Mouse (Mus musculus) lung, embryonic 14.5 days (tissue): Measurements from ENCODE around the gene Atad1. TPM values are rescaled to one million over a fixed set of nuclear protein-coding genes. Genes with fewer than 3 reads are reported as not detected.

Experiments used
- ATAC-seq: fragments of 200-750 bp; cut with Nextera tagmentation; 2 replicates; pipeline ENCODE4 v1.8.0; 2017; ENCODE audit warnings: mild to moderate bottlenecking, moderate TSS enrichment, moderate library complexity; ENCODE audit not compliant: insufficient read depth
- DNase-seq: peaks from one replicate; pipeline ENCODE4 v3.0.0-alpha.2; 2015
- H3K27ac ChIP-seq: fragments of 300-500 bp; sonication (generic); 2 replicates; pipeline ENCODE4 v1.5.1; 2014; ENCODE audit warnings: low read depth, mild to moderate bottlenecking, moderate library complexity
- H3K27me3 ChIP-seq: fragments of 300-500 bp; sonication (generic); 2 replicates; pipeline ENCODE4 v1.6.1; 2014; ENCODE audit warnings: low read length, control low read depth; ENCODE audit not compliant: insufficient read depth
- H3K36me3 ChIP-seq: fragments of 300-500 bp; sonication (generic); 2 replicates; pipeline ENCODE4 v1.6.1; 2014; ENCODE audit warnings: control low read depth; ENCODE audit not compliant: insufficient read depth
- H3K4me1 ChIP-seq: fragments of 300-500 bp; sonication (generic); 2 replicates; pipeline ENCODE4 v1.6.1; 2014; ENCODE audit warnings: antibody characterized with exemption, control low read depth; ENCODE audit not compliant: insufficient read depth
- H3K4me2 ChIP-seq: fragments of 300-500 bp; sonication (generic); 2 replicates; pipeline ENCODE4 v1.6.1; 2014; ENCODE audit warnings: mild to moderate bottlenecking
- H3K4me3 ChIP-seq: fragments of 300-500 bp; sonication (generic); 2 replicates; pipeline ENCODE4 v1.5.1; 2014; ENCODE audit warnings: low read depth, low read length
- H3K9ac ChIP-seq: fragments of 300-500 bp; sonication (generic); 2 replicates; pipeline ENCODE4 v1.6.1; 2014
- H3K9me3 ChIP-seq: fragments of 300-500 bp; sonication (generic); 2 replicates; pipeline ENCODE4 v1.6.1; 2016; ENCODE audit warnings: low read depth, low read length, control low read depth
- CTCF ChIP-seq: IDR thresholded peaks from 2 replicates; pipeline ENCODE4 v1.5.1; 2016; ENCODE audit warnings: antibody characterized with exemption, low read depth
- WGBS: fragments of 180-500 bp; shearing (Covaris S2); extraction: QIAGEN DNeasy Blood & Tissue Kit; methylation state at CpG from one replicate; pipeline ENCODE4 v1.1.7; 2014; 5-methylcytosine and 5-hydroxymethylcytosine counted together
- polyA plus RNA-seq: library from polyadenylated mRNA; unstranded; fragments of >200 nt; fragmentation: Nextera tagmentation; extraction: Ambion mirVana; gene quantifications from 2 replicates; pipeline ENCODE4 v1.2.1, GENCODE M21; 2014

Gene Atad1
- polyA plus RNA-seq, 1 experiment from 2014 or later, result 67.6 TPM

- no peaks in the 10 kb centered on the region for H3K36me3 ChIP-seq
- WGBS, result 61% methylated on average over 5 of the region's 5 CpGs
- no peak for TF ChIP-seq CTCF
- DNase-seq, result peak; percentile 32
- no peak overlapping the region for H3K27ac ChIP-seq
- no peaks in the 10 kb centered on the region for H3K4me1 ChIP-seq
- H3K9me3 ChIP-seq, result no peaks in the 10 kb centered on the region
- no peak overlapping the region for H3K4me2 ChIP-seq
- H3K27me3 ChIP-seq, result no peaks in the 10 kb centered on the region
- H3K9ac ChIP-seq, result no peak overlapping the region
- ATAC-seq, result peak; percentile 54
- no peak overlapping the region for H3K4me3 ChIP-seq
Observed at GRCm38 (mm10) chr19:32653122-32653521, 86.5 kb downstream of the Atad1 start.

DNA sequence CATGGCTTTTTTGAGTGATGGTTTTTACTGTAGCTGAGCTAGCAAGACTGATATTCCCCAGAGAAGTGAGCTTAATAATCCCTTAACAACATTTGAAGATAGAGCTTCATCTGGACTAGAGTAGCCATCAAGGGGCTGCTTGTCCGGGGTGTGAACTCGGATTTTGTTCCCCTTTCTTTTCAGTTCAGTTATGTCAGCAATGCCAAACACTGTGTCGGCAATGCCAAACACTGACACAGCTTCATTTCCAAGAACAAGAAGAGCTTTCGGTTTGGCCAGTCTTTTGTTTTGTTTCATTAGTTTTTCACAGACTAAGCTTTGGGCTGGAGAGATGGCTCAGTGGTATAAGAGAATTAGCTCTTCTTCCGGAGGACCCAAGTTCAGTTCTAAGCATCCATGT lies 88.5 kb downstream of the Atad1 start:
- Histone ChIP-seq H3K9me3 (no peaks in the 10 kb centered on the region), H3K4me3 (no peak overlapping the region), H3K27ac (no peak overlapping the region), H3K9ac (no peak overlapping the region), H3K4me1 (no peaks in the 10 kb centered on the region), H3K36me3 (no peaks in the 10 kb centered on the region), H3K27me3 (no peaks in the 10 kb centered on the region), H3K4me2 (no peak overlapping the region)
- DNase-seq (no peak), ATAC-seq (no peak)
- WGBS, result 86% methylated on average over 5 of the region's 5 CpGs
- TF ChIP-seq CTCF, result no peak

DNA sequence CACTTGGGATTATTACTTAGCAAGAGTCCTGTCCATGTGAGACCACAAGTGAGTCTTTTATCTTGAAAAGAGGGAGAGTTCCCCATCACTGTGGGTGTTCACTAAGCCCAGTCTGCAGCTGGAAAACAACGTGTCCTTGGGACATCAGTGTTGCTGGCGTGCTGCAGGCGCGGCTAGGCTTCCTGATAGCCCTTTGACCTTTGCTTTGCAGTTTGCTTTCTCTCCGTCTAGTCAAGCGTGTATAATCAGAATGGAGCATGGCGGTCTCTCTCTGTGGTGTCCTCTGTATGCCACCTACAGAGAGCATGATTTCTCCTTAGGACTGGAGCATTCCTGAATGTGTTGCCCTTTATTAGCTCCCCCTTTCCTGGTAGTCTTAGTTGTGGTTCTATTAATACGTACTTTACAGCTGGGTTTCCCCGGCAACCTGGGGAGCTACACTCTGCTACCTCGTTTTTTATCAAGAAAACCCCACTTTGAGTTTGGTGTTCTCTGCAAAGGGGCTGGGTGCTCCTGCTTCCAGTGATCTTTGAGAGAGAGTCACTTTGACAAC lies 91.5 kb downstream of the Atad1 start:
- H3K4me2 ChIP-seq, result no peak overlapping the region
- H3K4me1 ChIP-seq, result no peaks in the 10 kb centered on the region
- 30% methylated on average over 10 of the region's 10 CpGs for WGBS
- no peak overlapping the region for H3K27ac ChIP-seq
- no peak overlapping the region for H3K4me3 ChIP-seq
- H3K27me3 ChIP-seq, result no peaks in the 10 kb centered on the region
- H3K9me3 ChIP-seq, result no peaks in the 10 kb centered on the region
- H3K9ac ChIP-seq, result no peak overlapping the region
- ATAC-seq (no peak), DNase-seq (no peak)
- H3K36me3 ChIP-seq, result no peaks in the 10 kb centered on the region
- no peak for TF ChIP-seq CTCF

DNA sequence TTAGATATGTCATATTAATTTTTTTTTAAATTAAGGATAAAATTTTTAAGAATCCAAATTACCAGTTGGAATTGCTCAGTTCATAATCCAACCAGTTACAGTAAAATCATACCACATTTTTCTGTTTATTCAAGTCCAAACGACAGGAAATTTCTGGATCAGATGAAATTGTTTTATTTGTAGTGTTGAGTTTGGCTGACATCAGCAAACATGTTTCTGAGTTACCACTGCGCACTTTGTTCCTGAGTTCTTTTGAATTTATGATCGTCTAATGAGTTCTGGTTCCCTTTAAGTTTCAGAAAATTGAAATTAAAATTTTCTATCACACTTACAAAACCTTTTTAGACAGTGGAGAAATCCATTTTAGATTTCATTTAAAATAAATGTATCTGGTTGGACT lies 93.2 kb downstream of the Atad1 start:
- no peak overlapping the region for H3K9ac ChIP-seq
- WGBS, result 78% methylated on average over 3 of the region's 3 CpGs
- no peaks in the 10 kb centered on the region for H3K27me3 ChIP-seq
- H3K4me2 ChIP-seq, result no peak overlapping the region
- no peak overlapping the region for H3K27ac ChIP-seq
- no peaks in the 10 kb centered on the region for H3K36me3 ChIP-seq
- H3K9me3 ChIP-seq, result no peaks in the 10 kb centered on the region
- H3K4me1 ChIP-seq, result no peaks in the 10 kb centered on the region
- H3K4me3 ChIP-seq, result no peak overlapping the region
- TF ChIP-seq CTCF, result no peak
- no peak for DNase-seq
- no peak for ATAC-seq

GRCm38 (mm10) chr19:32645939-32646338 lies 93.6 kb downstream of the Atad1 start:
- 79% methylated on average over 7 of the region's 7 CpGs for WGBS

GRCm38 (mm10) chr19:32643642-32644041 lies 95.9 kb downstream of the Atad1 start:
- no peaks in the 10 kb centered on the region for H3K9me3 ChIP-seq
- no peak overlapping the region for H3K4me3 ChIP-seq
- no peak for TF ChIP-seq CTCF
- no peaks in the 10 kb centered on the region for H3K4me1 ChIP-seq
- H3K27me3 ChIP-seq, result no peaks in the 10 kb centered on the region
- no peak overlapping the region for H3K9ac ChIP-seq
- no peaks in the 10 kb centered on the region for H3K36me3 ChIP-seq
- no peak overlapping the region for H3K4me2 ChIP-seq
- 86% methylated on average over 3 of the region's 3 CpGs for WGBS
- DNase-seq, result no peak
- ATAC-seq, result no peak
- H3K27ac ChIP-seq, result no peak overlapping the region

More at GRCm38 (mm10) chr19:32645939-32646338, 93.6 kb downstream of the Atad1 start:
- H3K9ac ChIP-seq, result no peak overlapping the region
- no peak for ATAC-seq
- H3K4me1 ChIP-seq, result no peaks in the 10 kb centered on the region
- no peaks in the 10 kb centered on the region for H3K36me3 ChIP-seq
- no peak for DNase-seq
- H3K27ac ChIP-seq, result no peak overlapping the region
- H3K9me3 ChIP-seq, result no peaks in the 10 kb centered on the region
- H3K4me3 ChIP-seq, result no peak overlapping the region
- H3K27me3 ChIP-seq, result no peaks in the 10 kb centered on the region
- no peak overlapping the region for H3K4me2 ChIP-seq
- no peak for TF ChIP-seq CTCF

GRCm38 (mm10) chr19:32641995-32642394 lies 97.6 kb downstream of the Atad1 start:
- DNase-seq (no peak), ATAC-seq (no peak)
- no peaks in the 10 kb centered on the region for H3K36me3 ChIP-seq
- no peak overlapping the region for H3K4me2 ChIP-seq
- no peak overlapping the region for H3K9ac ChIP-seq
- no peaks in the 10 kb centered on the region for H3K9me3 ChIP-seq
- no peak overlapping the region for H3K27ac ChIP-seq
- 89% methylated on average over 8 of the region's 8 CpGs for WGBS
- no peak for TF ChIP-seq CTCF
- H3K4me3 ChIP-seq, result no peak overlapping the region
- no peaks in the 10 kb centered on the region for H3K4me1 ChIP-seq
- H3K27me3 ChIP-seq, result no peaks in the 10 kb centered on the region

GRCm38 (mm10) chr19:32641535-32641934 lies 98.1 kb downstream of the Atad1 start:
- Histone ChIP-seq H3K9ac (no peak overlapping the region), H3K36me3 (no peaks in the 10 kb centered on the region), H3K4me2 (no peak overlapping the region), H3K27me3 (no peaks in the 10 kb centered on the region), H3K4me1 (no peaks in the 10 kb centered on the region), H3K27ac (no peak overlapping the region), H3K9me3 (no peaks in the 10 kb centered on the region), H3K4me3 (no peak overlapping the region)
- WGBS, result 77% methylated on average over 7 of the region's 7 CpGs
- ATAC-seq (no peak), DNase-seq (no peak)
- TF ChIP-seq CTCF, result no peak
